Mouse (Mus musculus): ENCODE results near the gene Tmem132b. TPM values are rescaled to one million over a fixed set of nuclear protein-coding genes. Genes with fewer than 3 reads are reported as not detected.
"Not testable (repeated sequence)": the region's sequence is repeated elsewhere in the genome, so short reads cannot be mapped to it uniquely, and the experiment has no call there.

The Tmem132b gene
- 1.4 and 1.8 TPM in 2 replicates for polyA plus RNA-seq (2016; fragmentation: Nextera tagmentation; extraction: Ambion mirVana)

DNA sequence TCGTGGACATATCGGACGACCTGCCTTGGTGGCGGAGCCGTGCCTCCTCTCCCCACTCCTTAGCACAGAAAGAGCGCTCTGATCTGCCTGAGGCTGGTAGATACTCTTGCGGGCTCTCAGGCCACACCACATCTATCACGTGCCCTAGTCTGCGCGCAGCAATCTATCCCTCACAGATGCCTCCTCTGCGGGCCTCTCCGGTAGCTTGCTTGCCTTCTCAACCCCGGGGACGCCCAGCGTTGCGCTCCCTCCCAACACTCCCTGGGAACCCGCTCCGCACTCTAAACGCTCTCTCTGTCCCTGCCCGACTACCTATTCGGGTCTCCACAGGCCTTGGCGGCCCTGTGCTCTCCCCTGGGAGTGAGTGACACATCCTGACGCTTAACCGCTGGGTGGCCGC is at the start of gene Tmem132b:
Gene Tmem132b, plus strand, starts transcription at position 141 of the 400 bp plus-strand sequence.
- Histone ChIP-seq H3K27me3 (peaks cover 80% of the 10 kb centered on the region), H3K27ac (replicated peaks) (peak within 1 kb of the TSS; percentile 46), H3K9me3 (no peaks in the 10 kb centered on the region; the same call in 1 of the 2 replicates), H3K36me3 (no peaks in the 10 kb centered on the region), H3K4me1 (peaks cover 41% of the 10 kb centered on the region), H3K4me3 (peak within 1 kb of the TSS; percentile 58), H3K4me2 (replicated peaks) (peak within 1 kb of the TSS; percentile 95), H3K9ac (replicated peaks) (peak within 1 kb of the TSS; percentile 59)
- WGBS, result 2% methylated on average over 21 of the region's 25 CpGs
- ATAC-seq (ENCODE audit: low FRiP score, low read depth), result peak; percentile 44; the same call in 1 of the 2 replicates

DNA sequence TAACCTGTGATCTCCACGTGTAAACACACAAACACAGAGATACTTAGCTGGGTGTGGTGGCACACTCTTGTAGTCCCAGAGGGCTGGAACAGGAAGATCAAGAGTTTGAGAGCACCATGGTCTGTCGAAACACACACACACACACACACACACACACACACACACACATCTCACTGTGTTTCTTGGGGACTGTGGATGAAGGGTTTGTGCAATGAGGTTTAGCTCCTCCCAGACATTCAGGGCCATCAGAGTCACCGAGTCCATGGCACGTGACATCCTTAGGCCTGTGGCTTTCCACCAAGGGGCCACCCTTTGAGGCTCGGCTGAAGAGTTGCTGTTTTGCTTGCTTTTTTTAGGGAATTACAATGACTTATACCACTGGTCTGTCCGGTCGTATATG is 49.1 kb upstream of the Tmem132b start:
- Histone ChIP-seq H3K9ac (replicated peaks) (no peak overlapping the region), H3K36me3 (peaks cover 35% of the 10 kb centered on the region), H3K4me3 (no peak overlapping the region), H3K27me3 (no peaks in the 10 kb centered on the region), H3K4me2 (replicated peaks) (no peak overlapping the region), H3K4me1 (peaks cover 23% of the 10 kb centered on the region), H3K9me3 (no peaks in the 10 kb centered on the region), H3K27ac (replicated peaks) (no peak overlapping the region)
- no peak for ATAC-seq (ENCODE audit: low FRiP score, low read depth)
- WGBS, result 94% methylated on average over 7 of the region's 7 CpGs

DNA sequence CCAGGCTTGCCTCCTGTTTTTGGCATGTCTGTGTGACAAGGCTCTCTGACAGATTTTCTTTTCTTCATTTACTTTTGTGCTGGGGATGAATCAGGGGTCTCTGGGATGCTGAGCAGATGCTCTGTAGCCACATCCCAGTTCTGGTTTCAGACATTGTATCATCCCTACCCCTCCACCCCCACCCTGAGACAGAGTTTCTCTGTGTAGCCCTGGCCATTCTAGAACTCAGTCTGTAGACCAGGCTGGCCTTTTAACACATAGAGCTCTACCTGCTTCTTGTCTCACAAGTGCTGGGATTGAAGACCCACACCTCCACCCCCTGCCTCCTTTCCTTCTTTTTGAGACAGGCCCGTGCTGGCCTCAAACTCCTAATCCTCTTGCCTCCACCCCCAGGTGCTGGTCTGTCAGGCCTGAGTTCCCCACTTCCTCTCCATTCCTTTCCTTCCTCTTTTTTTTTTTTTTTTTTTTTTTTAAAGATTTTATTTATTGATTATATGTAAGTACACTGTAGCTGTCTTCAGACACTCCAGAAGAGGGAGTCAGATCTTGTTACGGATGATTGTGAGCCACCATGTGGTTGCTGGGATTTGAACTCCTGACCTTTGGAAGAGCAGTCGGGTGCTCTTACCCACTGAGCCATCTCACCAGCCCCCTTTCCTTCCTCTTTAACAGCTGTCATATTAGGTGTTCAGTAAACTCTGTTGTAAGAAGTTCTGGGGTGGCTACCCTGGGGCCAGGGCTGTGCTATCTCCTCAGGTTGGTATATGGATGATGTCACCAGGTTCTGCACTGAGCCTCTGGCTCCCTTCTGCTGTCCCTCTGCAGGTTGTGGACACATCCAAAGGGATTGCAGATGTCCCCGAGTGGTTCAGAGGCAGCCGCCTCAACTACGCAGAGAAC is 47.6 kb upstream of the Tmem132b start:
- no peaks in the 10 kb centered on the region for H3K27me3 ChIP-seq
- no peak overlapping the region for H3K9ac ChIP-seq (replicated peaks)
- no peak overlapping the region for H3K27ac ChIP-seq (replicated peaks)
- WGBS, result 89% methylated on average over 6 of the region's 6 CpGs
- no peak overlapping the region for H3K4me2 ChIP-seq (replicated peaks)
- H3K4me3 ChIP-seq, result no peak overlapping the region
- peaks cover 19% of the 10 kb centered on the region for H3K4me1 ChIP-seq
- H3K36me3 ChIP-seq, result peaks cover 35% of the 10 kb centered on the region
- ATAC-seq (ENCODE audit: low FRiP score, low read depth), result no peak
- H3K9me3 ChIP-seq, result no peaks in the 10 kb centered on the region

DNA sequence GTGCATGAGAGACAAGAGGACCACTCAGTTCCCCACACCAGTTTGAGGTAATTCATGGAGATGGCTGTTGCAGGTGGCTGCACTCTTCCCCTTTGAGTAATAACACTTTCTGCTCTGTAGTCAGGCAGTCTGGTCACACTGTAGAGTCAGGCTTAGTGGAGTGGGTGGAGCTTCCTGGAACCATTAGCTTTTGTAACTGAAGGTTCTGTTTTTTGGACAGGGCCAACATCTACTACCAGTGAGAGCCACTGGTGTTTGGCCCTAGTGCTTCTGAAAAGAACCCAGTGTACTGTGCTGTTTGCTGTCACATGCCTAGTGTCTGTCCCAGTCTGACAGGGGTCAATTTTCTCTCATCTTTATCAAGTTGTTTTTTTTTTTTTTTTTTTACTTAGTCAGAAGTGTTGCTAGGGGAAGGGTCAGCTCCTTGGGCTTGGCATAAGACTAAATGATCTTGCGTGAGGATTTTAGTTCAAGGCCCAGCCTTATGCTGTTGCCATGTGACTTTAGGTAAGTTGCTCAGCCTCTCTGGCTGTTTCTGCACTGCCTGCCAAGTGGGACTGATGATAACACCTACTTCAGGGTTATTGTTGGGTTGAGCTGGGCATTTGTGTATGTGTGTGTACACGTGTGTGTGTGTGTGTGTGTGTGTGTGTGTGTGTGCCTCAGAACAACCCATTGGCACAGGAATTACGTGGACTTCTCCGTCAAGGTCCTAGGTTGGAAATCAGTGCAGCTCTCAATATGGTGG is 46.4 kb upstream of the Tmem132b start:
- Histone ChIP-seq H3K9ac (replicated peaks) (no peak overlapping the region), H3K4me2 (replicated peaks) (no peak overlapping the region), H3K27ac (replicated peaks) (no peak overlapping the region), H3K4me3 (no peak overlapping the region), H3K36me3 (peaks cover 43% of the 10 kb centered on the region), H3K4me1 (peaks cover 19% of the 10 kb centered on the region), H3K27me3 (no peaks in the 10 kb centered on the region), H3K9me3 (no peaks in the 10 kb centered on the region)
- 90% methylated on average over 4 of the region's 4 CpGs for WGBS
- no peak for ATAC-seq (ENCODE audit: low FRiP score, low read depth)

DNA sequence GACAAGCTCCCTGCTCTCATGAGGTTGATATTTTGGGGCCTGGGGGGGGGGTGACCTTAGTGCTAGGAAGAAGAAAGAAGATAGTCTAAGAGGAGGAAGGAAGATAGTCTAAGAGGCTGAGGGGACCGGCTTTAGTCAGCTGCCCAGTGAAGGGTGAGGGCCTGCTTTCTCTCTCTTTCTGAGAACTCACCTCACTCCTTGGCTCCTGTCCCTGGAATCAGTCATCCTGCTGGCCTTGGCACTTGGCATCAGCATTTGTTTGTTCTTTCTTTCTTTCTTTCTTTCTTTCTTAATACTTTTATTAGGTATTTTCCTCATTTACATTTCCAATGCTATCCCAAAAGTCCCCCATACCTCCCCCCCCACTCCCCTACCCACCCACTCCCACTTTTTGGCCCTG is 45.5 kb upstream of the Tmem132b start:
- Histone ChIP-seq H3K36me3 (peaks cover 51% of the 10 kb centered on the region), H3K27ac (replicated peaks) (no peak overlapping the region), H3K9me3 (no peaks in the 10 kb centered on the region), H3K4me1 (peaks cover 13% of the 10 kb centered on the region), H3K27me3 (no peaks in the 10 kb centered on the region), H3K9ac (replicated peaks) (no peak overlapping the region), H3K4me3 (no peak overlapping the region), H3K4me2 (replicated peaks) (no peak overlapping the region)
- WGBS, result 100% methylated on average over 1 of the region's 1 CpGs
- ATAC-seq (ENCODE audit: low FRiP score, low read depth), result no peak

DNA sequence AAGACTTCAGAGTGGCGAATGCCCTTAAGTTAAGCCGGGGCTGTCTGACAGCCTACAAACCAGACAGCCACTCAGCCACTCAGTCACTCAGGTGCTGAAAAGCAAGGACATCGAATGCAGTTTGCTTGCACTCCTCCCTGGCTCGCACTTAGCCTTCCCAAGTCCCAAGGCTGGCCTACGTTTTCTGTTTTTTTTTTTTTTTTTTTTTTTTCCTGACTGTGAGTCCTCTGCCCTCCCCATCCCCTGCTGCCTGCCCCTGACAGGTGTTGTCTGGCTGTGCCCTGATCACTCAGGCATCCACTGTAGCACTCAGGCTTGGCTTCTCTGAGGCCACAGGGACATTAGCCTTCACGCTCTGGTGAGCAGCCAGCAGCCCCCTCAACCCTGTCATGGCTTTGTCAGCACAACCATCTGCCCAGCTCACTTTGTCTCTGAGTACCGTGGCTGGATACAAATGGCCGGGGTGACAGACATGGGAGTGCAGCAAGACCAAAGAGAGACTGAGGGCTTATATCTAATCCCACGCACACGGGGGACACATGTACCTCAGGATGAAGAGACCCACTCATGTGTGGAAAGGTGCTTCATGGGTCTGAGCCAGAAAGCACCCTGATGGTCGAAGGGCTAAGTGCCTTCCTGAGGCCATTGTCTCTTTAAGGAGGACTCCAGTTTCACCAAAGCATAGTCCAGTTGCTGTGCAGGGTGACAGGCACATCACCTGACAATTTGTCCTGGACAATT is 44.0 kb upstream of the Tmem132b start:
- peak; percentile 63; the same call in 1 of the 2 replicates for ATAC-seq (ENCODE audit: low FRiP score, low read depth)
- Histone ChIP-seq H3K27ac (replicated peaks) (peak overlapping the region; percentile 69), H3K36me3 (peaks cover 58% of the 10 kb centered on the region), H3K4me2 (replicated peaks) (no peak overlapping the region), H3K4me1 (peaks cover 16% of the 10 kb centered on the region), H3K4me3 (no peak overlapping the region), H3K27me3 (no peaks in the 10 kb centered on the region), H3K9me3 (no peaks in the 10 kb centered on the region), H3K9ac (replicated peaks) (peak overlapping the region; percentile 15; the same call in 1 of the 2 replicates)
- 46% methylated on average over 11 of the region's 11 CpGs for WGBS

DNA sequence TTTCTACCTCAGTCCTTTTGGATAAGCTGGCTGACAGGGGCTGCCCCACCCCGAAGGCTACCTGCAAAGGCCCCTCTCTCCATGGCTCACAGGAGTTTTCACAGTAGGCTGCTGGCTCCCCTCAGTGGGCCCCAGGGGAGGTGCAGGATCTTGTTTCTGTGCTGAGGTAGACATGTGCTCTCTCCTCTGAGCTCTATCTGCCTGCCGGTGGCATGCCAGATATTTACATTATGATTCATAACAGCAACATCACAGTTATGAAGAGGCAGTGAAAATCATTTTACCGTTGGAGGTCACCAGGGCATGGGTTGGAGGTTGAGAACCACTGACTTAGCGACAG is 43.5 kb upstream of the Tmem132b start:
- WGBS, result 75% methylated on average over 4 of the region's 4 CpGs
- peaks cover 58% of the 10 kb centered on the region for H3K36me3 ChIP-seq
- ATAC-seq (ENCODE audit: low FRiP score, low read depth), result no peak
- H3K9ac ChIP-seq (replicated peaks), result no peak overlapping the region; the same call in 1 of the 2 replicates
- H3K4me2 ChIP-seq (replicated peaks), result no peak overlapping the region
- H3K27me3 ChIP-seq, result no peaks in the 10 kb centered on the region
- H3K9me3 ChIP-seq, result no peaks in the 10 kb centered on the region
- H3K4me1 ChIP-seq, result peaks cover 16% of the 10 kb centered on the region
- H3K4me3 ChIP-seq, result no peak overlapping the region
- peak overlapping the region; percentile 69 for H3K27ac ChIP-seq (replicated peaks)

DNA sequence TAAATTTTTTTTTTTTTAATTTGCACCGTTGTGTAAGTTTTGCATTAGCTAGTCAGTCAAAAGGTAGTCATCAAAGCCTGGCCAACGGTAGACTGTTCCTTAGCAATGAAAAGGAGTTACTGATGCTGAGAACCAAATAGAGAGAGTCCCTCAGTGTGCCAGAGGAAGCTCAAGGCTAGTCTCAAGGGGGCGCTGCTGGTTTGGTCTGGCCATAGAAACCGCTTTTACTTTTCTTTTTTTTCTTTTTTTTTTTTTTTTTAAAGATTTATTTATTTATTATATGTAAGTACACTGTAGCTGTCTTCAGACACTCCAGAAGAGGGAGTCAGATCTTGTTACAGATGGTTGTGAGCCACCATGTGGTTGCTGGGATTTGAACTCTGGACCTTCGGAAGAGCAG is 42.6 kb upstream of the Tmem132b start:
- H3K27me3 ChIP-seq; H3K4me2 ChIP-seq (replicated peaks); H3K4me3 ChIP-seq; H3K9ac ChIP-seq (replicated peaks); H3K27ac ChIP-seq (replicated peaks); ATAC-seq (ENCODE audit: low FRiP score, low read depth); H3K9me3 ChIP-seq: not testable (repeated sequence)
- WGBS, result 90% methylated on average over 5 of the region's 5 CpGs
- peaks cover 16% of the 10 kb centered on the region for H3K4me1 ChIP-seq
- peaks cover 54% of the 10 kb centered on the region for H3K36me3 ChIP-seq

DNA sequence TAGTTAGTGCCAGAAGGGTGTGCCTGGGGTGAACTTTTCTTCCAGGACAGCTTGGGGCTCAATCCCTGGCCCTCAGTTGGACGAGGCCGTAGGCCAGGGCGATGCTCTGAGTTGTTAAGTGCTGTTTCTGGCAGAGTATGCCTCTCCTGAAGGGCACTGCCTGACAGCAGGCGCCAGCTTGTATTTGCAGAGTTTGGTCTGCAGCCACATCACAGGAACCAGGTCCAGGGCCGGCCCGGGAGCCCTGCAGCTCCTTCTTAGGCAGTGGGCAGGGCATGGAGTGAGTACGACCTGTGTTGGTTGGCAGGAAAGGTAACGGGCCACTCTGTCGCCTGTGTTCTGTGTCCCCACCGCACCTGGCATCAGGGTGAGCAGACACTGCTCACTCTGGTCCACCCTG is 40.5 kb upstream of the Tmem132b start:
- Histone ChIP-seq H3K4me1 (peaks cover 16% of the 10 kb centered on the region), H3K4me3 (no peak overlapping the region), H3K27ac (replicated peaks) (no peak overlapping the region; the same call in 1 of the 2 replicates), H3K9ac (replicated peaks) (no peak overlapping the region), H3K9me3 (no peaks in the 10 kb centered on the region), H3K4me2 (replicated peaks) (no peak overlapping the region), H3K27me3 (no peaks in the 10 kb centered on the region), H3K36me3 (peaks cover 60% of the 10 kb centered on the region)
- 91% methylated on average over 10 of the region's 10 CpGs for WGBS
- no peak for ATAC-seq (ENCODE audit: low FRiP score, low read depth)

DNA sequence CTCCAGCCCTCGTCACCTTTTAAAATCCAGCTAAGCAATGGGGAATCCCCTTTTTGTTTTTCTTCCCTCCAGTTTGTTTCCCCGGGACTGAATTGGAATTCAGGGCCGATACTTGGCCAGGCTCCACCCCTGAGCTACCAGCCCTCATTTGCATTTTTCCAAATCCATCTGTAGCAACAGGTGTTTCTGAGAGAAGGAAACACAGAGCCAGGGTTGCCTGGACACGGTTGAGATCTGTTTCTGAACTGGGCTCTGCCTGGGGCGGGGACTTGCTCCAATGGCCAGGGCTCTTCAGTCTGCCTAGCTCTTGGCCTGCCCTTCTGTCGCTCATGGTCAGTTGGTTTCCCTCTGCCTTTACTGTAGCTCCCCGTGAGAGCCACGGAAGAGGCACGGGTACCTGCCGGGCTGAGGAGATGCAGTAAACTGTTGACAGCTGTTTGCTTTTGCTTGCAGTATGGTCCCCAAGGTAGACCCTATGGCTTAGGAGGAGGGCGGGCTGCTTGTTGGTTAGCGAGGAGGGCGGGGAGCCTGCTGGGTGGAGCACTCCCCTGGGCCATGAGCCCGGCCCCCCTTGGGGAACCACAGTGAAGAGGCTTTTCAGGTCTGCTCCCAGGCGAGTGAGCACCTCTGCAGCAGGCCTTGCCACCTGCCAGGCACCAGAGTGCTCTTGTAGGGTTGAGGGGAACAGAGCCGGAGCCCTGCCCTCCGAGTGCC is 39.0 kb upstream of the Tmem132b start:
- Histone ChIP-seq H3K27ac (replicated peaks) (no peak overlapping the region), H3K4me2 (replicated peaks) (no peak overlapping the region), H3K9ac (replicated peaks) (no peak overlapping the region), H3K9me3 (no peaks in the 10 kb centered on the region), H3K27me3 (no peaks in the 10 kb centered on the region), H3K4me1 (peaks cover 11% of the 10 kb centered on the region; the same call in 1 of the 2 replicates), H3K4me3 (no peak overlapping the region), H3K36me3 (peaks cover 58% of the 10 kb centered on the region)
- no peak for ATAC-seq (ENCODE audit: low FRiP score, low read depth)
- 56% methylated on average over 17 of the region's 17 CpGs for WGBS

DNA sequence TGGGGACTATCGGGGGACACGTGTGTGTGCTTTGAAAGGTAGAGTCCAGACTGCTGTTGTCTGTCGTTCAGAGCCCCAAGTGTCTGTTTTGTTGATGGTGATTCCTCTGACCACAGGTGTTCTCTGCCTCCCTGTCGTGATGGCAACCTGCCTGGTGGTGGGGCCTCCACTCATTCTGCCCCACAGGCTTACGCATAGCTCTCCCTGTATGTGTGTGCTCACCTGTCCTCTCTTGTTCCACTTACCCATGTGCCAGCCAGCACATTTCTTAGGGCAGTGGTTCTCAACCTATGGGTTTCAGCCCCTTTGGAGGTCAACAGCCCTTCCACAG is 38.5 kb upstream of the Tmem132b start:
- no peak overlapping the region for H3K9ac ChIP-seq (replicated peaks)
- no peaks in the 10 kb centered on the region for H3K9me3 ChIP-seq
- H3K27me3 ChIP-seq, result no peaks in the 10 kb centered on the region
- H3K27ac ChIP-seq (replicated peaks), result no peak overlapping the region
- WGBS, result 60% methylated on average over 5 of the region's 5 CpGs
- peaks cover 6% of the 10 kb centered on the region; the same call in 1 of the 2 replicates for H3K4me1 ChIP-seq
- no peak overlapping the region for H3K4me2 ChIP-seq (replicated peaks)
- no peak for ATAC-seq (ENCODE audit: low FRiP score, low read depth)
- peaks cover 58% of the 10 kb centered on the region for H3K36me3 ChIP-seq
- no peak overlapping the region for H3K4me3 ChIP-seq
